Mouse (Mus musculus) hindbrain, postnatal 0 days (tissue): ENCODE measurements at regions not wholly inside any gene's neighbourhood (a gene's known extent, or its start where the extent isn't known, plus 50 kb on each side); places are given as distances from the start of the nearest gene placed in this dataset.

Experiments
- ATAC-seq: fragments of 200-750 bp; cut with Nextera tagmentation; 2 replicates; pipeline ENCODE4 v1.8.0; 2017; ENCODE audit warnings: mild to moderate bottlenecking, moderate TSS enrichment, moderate library complexity
- DNase-seq: peaks from one replicate; pipeline ENCODE4 v3.0.0-alpha.2; 2015; ENCODE audit warnings: low spot score
- H3K27ac ChIP-seq: fragments of 300-500 bp; sonication (generic); 2 replicates; pipeline ENCODE4 v1.5.1; 2014; ENCODE audit warnings: mild to moderate bottlenecking
- H3K27me3 ChIP-seq: fragments of 300-500 bp; sonication (generic); 2 replicates; pipeline ENCODE4 v1.6.1; 2014; ENCODE audit warnings: low read length, mixed read lengths; ENCODE audit not compliant: insufficient read depth
- H3K36me3 ChIP-seq: fragments of 300-500 bp; sonication (generic); 2 replicates; pipeline ENCODE4 v1.6.1; 2014; ENCODE audit warnings: low read length, mixed read lengths; ENCODE audit not compliant: insufficient read depth
- H3K4me1 ChIP-seq: fragments of 300-500 bp; sonication (generic); 2 replicates; pipeline ENCODE4 v1.6.1; 2014; ENCODE audit warnings: antibody characterized with exemption, low read length, mixed read lengths; ENCODE audit not compliant: insufficient read depth
- H3K4me2 ChIP-seq: fragments of 300-500 bp; sonication (generic); 2 replicates; pipeline ENCODE4 v1.6.1; 2014; ENCODE audit warnings: low read depth, mild to moderate bottlenecking, low read length, moderate library complexity, mixed read lengths
- H3K4me3 ChIP-seq: fragments of 300-500 bp; sonication (generic); 2 replicates; pipeline ENCODE4 v1.5.1; 2014; ENCODE audit warnings: low read length
- H3K9ac ChIP-seq: fragments of 300-500 bp; sonication (generic); replicated peaks from 2 replicates; pipeline ENCODE4 v1.6.1; 2014; ENCODE audit warnings: mild to moderate bottlenecking, low read length, moderate library complexity, mixed read lengths
- H3K9me3 ChIP-seq: fragments of 300-500 bp; sonication (generic); 2 replicates; pipeline ENCODE4 v1.6.1; 2016; ENCODE audit warnings: low read length, mixed read lengths
- CTCF ChIP-seq: IDR thresholded peaks from 2 replicates; pipeline ENCODE4 v1.5.1; 2016; ENCODE audit warnings: antibody characterized with exemption, control low read depth, low read depth
- WGBS: fragments of 180-500 bp; shearing (Covaris S2); extraction: QIAGEN DNeasy Blood & Tissue Kit; methylation state at CpG from one replicate; pipeline ENCODE4 v1.1.7; 2014; 5-methylcytosine and 5-hydroxymethylcytosine counted together

GRCm38 (mm10) chr6:94936206-94936605 is 180.8 kb upstream of the Kbtbd8 start:
- H3K27me3 ChIP-seq: no peaks in the 10 kb centered on the region
- no peak overlapping the region for H3K4me2 ChIP-seq
- TF ChIP-seq CTCF: no peak
- H3K4me3 ChIP-seq: no peak overlapping the region
- no peaks in the 10 kb centered on the region for H3K36me3 ChIP-seq
- DNase-seq (no peak), ATAC-seq (no peak)
- WGBS: 86% methylated on average over 5 of the region's 5 CpGs
- no peaks in the 10 kb centered on the region for H3K4me1 ChIP-seq
- H3K9me3 ChIP-seq: no peaks in the 10 kb centered on the region
- no peak overlapping the region for H3K9ac ChIP-seq
- no peak overlapping the region for H3K27ac ChIP-seq

- no peak for TF ChIP-seq CTCF
- Histone ChIP-seq H3K9me3 (no peaks in the 10 kb centered on the region), H3K9ac (no peak overlapping the region), H3K27ac (no peak overlapping the region), H3K36me3 (no peaks in the 10 kb centered on the region), H3K4me2 (no peak overlapping the region), H3K4me3 (no peak overlapping the region), H3K27me3 (no peaks in the 10 kb centered on the region), H3K4me1 (no peaks in the 10 kb centered on the region)
- WGBS: 75% methylated on average over 1 of the region's 1 CpGs
- DNase-seq: no peak
- ATAC-seq: no peak
These were observed 181.3 kb upstream of the Kbtbd8 start for GRCm38 (mm10) chr6:94935706-94936105.

DNA sequence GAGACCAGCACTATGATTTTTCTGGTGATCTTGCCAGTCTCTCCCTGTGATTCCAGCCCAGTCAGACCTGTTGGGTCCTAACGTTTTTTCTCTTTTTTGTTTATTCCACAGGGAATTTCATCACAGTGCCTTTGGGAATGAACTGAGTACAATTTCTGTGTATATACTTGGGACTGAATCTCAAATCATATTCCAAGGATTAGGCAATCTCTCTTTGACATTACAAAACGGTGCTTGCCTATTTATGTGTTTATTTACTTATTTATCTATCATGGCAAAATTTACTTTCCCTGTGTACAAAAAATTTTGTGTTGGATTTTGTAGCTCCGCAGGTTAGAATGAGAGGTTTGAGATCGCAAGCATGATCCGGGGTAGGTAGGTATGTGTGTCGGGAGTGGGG is 189.2 kb upstream of the Kbtbd8 start:
- H3K4me3 ChIP-seq: no peak overlapping the region
- no peaks in the 10 kb centered on the region for H3K27me3 ChIP-seq
- no peak for TF ChIP-seq CTCF
- WGBS: 93% methylated on average over 6 of the region's 6 CpGs
- H3K9me3 ChIP-seq: no peaks in the 10 kb centered on the region
- H3K4me2 ChIP-seq: no peak overlapping the region
- no peaks in the 10 kb centered on the region for H3K36me3 ChIP-seq
- H3K9ac ChIP-seq: no peak overlapping the region
- no peak overlapping the region for H3K27ac ChIP-seq
- H3K4me1 ChIP-seq: no peaks in the 10 kb centered on the region
- DNase-seq (no peak), ATAC-seq (no peak)

GRCm38 (mm10) chr6:94926652-94927211 is 190.3 kb upstream of the Kbtbd8 start:
- no peak overlapping the region for H3K4me2 ChIP-seq
- DNase-seq (no peak), ATAC-seq (no peak)
- no peak overlapping the region for H3K4me3 ChIP-seq
- 98% methylated on average over 8 of the region's 8 CpGs for WGBS
- no peaks in the 10 kb centered on the region for H3K9me3 ChIP-seq
- no peak overlapping the region for H3K9ac ChIP-seq
- no peak for TF ChIP-seq CTCF
- no peaks in the 10 kb centered on the region for H3K4me1 ChIP-seq
- no peaks in the 10 kb centered on the region for H3K36me3 ChIP-seq
- no peak overlapping the region for H3K27ac ChIP-seq
- no peaks in the 10 kb centered on the region for H3K27me3 ChIP-seq

DNA sequence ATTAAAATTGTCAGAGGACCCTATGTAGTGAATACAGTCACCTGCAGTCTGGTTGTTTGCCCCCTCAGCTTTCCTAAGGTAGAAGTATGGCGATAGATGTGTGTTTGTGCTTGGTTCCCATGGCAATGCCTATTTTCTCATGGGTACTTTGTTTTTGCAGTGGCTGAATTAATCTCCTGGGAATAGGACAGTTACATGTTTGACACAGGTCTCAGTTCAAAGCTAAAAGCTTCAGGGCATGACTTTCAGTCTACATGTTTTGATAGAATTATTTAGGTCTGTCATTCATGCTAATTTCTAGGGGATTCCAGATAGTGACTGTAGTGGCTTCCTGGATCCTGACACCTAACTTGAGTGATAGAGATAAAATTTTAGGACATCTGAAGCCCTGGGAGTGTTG is 191.6 kb upstream of the Kbtbd8 start:
- no peaks in the 10 kb centered on the region for H3K36me3 ChIP-seq
- no peak overlapping the region for H3K4me2 ChIP-seq
- H3K4me1 ChIP-seq: no peaks in the 10 kb centered on the region
- TF ChIP-seq CTCF: no peak
- ATAC-seq (no peak), DNase-seq (no peak)
- WGBS: 79% methylated on average over 1 of the region's 1 CpGs
- H3K9me3 ChIP-seq: no peaks in the 10 kb centered on the region
- H3K4me3 ChIP-seq: no peak overlapping the region
- H3K27ac ChIP-seq: no peak overlapping the region
- H3K27me3 ChIP-seq: no peaks in the 10 kb centered on the region
- no peak overlapping the region for H3K9ac ChIP-seq

DNA sequence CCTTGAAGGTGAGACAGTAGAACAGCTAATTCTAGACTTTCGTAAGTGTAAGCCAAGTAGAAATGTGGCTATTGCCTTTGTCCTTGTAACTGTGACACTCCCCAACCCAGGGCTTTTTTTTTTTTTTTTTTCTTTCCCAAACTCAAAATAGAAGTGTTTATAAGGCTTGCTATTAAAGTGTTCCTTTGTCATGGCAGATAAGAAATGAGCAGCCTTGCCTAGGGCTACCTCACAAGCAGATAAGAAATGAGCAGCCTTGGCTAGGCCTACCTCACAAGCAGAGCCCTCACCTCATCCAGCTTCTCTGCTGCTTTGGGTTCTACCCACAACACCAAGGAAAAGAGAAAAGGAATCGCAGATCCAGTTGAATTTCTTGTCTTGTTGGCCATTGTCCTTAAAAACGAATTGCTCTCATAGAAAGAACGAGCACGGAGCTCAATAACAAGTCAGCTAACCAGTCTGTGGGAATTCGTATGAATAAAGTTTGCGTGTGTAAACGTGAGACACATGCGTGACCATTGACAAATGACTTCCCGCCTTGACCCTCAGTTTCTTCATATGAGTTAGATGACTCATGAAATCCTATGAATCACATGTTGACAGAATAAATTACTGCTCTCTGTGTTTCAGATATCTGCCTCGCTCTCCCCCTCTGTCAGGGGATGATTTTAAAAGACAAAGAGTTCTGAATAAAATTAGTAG is 192.6 kb upstream of the Kbtbd8 start:
- TF ChIP-seq CTCF: no peak
- no peak overlapping the region for H3K4me3 ChIP-seq
- H3K9me3 ChIP-seq: no peaks in the 10 kb centered on the region
- H3K4me2 ChIP-seq: no peak overlapping the region
- no peak overlapping the region for H3K9ac ChIP-seq
- DNase-seq (no peak), ATAC-seq (no peak)
- no peaks in the 10 kb centered on the region for H3K4me1 ChIP-seq
- H3K27ac ChIP-seq: no peak overlapping the region
- H3K36me3 ChIP-seq: no peaks in the 10 kb centered on the region
- H3K27me3 ChIP-seq: no peaks in the 10 kb centered on the region
- WGBS: 82% methylated on average over 11 of the region's 11 CpGs

- Histone ChIP-seq H3K4me3 (no peak overlapping the region), H3K27ac (no peak overlapping the region), H3K4me2 (no peak overlapping the region), H3K9me3 (no peaks in the 10 kb centered on the region), H3K27me3 (no peaks in the 10 kb centered on the region), H3K36me3 (no peaks in the 10 kb centered on the region), H3K4me1 (no peaks in the 10 kb centered on the region), H3K9ac (no peak overlapping the region)
- ATAC-seq: no peak
- no peak for DNase-seq
- WGBS: 76% methylated on average over 2 of the region's 2 CpGs
- TF ChIP-seq CTCF: no peak
These were observed 195.3 kb upstream of the Kbtbd8 start for GRCm38 (mm10) chr6:94921741-94922140.
